Mouse (Mus musculus): ENCODE data around the gene Atp2b2.
"Not testable (repeated sequence)": the region's sequence is repeated elsewhere in the genome, so short reads cannot be mapped to it uniquely, and the experiment has no call there.

Gene Atp2b2

GRCm38 (mm10) chr6:113714276-113714675 is 328.1 kb downstream of the Atp2b2 start:
- DNase-seq (ENCODE audit: low spot score), result no peak

GRCm38 (mm10) chr6:113713389-113713788 is 329.0 kb downstream of the Atp2b2 start:
- DNase-seq (ENCODE audit: low spot score), result not testable (repeated sequence)

DNA sequence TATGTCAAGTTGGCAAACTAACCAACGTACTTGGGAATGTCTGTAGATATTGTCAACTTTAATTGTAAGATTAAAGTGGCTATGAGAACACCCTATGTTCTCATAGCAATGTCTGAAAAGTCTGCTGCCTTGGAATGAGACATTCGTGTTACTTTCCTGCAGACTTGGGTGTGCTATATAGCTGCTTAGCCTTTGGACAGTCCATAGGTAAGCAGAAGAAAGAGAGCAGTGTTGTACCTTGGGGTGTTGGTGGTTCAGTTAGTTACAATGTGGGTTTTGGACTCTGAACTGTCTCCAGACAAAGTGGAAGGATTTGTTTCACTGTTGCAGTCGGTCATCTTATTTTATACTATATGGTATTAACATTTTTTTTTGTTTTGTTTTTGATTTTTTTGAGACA is 329.7 kb downstream of the Atp2b2 start:
- DNase-seq (ENCODE audit: low spot score), result no peak

DNA sequence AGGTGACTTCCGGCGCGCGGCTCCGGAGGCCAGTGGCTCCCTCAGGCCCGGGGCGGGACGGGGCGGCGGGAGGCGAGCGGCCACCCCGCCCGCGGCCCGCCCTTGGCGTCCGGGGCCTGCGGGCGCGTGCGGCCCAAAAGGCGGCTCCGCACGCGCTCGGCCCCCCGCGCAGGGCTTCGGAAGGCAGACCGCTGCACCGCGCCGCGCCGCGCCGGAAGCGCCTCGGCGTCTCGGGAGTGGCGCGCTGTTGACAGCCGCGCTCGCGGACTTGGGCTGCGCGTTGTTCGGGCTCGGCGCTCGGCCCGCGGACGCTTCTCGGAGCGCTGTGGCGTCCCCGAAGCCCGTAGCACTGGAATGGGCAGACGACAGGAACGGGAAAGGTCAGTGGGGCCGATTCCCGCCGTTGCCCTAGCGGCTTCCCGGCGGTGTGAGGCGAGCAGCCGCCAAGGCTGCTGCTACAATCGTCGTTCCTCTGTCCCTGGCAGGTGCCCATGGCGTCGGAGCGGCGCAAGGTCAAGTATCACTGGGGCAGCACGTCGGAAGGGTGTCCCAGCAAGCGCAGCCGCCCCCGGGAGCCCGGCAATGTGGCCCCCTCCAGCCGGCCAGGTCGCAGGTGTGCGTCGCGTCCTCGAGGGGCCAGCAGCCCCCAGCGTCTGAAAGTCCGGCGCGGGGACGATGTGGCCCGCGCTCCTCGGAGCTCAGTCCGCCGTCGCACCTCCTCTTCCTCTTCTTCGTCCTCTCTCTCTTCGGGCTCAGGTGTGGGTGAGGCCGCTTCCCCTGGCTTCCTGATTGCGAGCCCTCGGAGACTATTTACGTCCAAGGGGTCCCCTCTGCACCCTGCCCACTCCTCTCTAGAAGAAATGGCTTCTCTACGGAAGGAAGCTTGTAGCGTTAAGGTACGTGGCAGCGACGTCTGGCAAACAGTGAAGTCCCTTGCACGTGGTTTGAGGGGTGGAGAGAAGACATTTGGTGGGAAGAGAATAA is 344.9 kb downstream of the Atp2b2 start:
- no peak for DNase-seq (ENCODE audit: low spot score)

- peak; percentile 95 for DNase-seq (ENCODE audit: low spot score)
These were observed 345.7 kb downstream of the Atp2b2 start, which contains the start of gene Tatdn2 for GRCm38 (mm10) chr6:113696582-113697221. Gene Tatdn2 (plus strand): TSS chr6:113697050.

DNA sequence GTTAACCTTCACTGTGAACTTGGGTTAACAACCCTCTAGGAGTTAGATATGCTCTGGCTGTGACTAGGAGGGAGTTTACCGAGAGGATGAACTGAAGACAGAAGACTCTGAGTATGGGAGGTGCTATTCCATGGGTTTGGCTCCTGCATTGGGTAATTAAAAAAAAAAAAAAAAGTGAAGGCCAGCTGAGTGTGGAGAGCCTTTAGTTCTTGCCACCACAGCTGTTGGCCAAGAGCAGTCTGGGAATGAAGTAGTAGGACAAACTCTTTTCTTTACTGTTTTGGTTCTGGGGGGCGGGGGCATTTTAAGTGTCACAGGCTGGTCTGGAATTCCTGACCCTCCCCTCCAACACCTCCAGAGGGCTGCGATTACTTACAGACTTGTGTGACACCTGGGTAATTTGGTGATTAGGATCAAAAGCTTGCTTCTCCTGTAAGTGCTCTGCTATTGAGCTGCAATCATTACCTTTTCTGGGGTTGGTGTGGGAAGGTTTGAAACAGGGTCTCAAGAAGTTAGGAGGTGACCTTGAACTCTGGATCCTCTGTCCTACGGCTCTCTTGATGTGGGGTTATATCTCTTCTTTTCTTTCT is 346.6 kb downstream of the Atp2b2 start:
- DNase-seq (ENCODE audit: low spot score), result no peak

DNA sequence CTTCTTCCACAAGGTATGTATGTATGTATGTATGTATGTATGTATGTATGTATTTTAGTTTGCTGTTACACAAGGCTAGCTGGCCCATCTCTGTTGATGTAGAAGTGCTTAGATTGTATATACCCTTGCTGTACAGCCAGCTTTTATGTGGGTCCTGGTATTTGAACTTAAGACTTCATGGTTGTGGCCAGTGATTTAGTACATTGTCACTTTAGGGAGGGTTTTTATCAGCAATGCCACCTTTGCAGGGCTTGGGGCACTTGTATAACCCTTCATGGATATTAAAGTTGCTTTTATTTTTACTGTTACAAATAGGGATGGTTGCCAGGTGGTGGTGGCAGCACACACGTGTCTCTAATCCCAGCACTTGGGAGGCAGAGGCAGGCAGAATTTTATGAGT is 347.2 kb downstream of the Atp2b2 start:
- DNase-seq (ENCODE audit: low spot score), result no peak

All from left cerebral cortex, adult 11 months (tissue).